Mouse (Mus musculus): ENCODE measurements around the gene Hmgb4. TPM values are rescaled to one million over a fixed set of nuclear protein-coding genes. Genes with fewer than 3 reads are reported as not detected.

Hmgb4 gene
- polyA plus RNA-seq, 1 experiment from 2014 or later: not detected

DNA sequence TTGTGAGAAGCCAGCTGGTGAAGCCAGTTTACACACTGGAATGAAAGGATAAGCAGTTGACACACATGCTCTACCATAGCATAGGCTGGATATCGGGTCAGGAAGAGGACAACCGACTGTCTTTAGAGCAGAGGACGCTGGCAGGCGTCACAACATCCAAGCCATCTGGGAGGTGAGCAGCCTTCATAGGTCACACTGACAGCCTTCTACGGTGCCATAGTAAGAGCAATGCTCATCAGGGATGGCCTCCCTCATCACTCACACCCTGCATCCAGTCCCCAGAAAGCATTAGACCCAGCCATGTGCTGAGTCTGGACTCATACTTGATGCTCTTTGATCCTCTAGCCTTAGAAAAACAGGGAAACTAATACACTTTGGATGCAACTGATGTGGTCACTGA is 3.7 kb upstream of the Hmgb4 start:
- DNase-seq (ENCODE audit: low spot score) (peak; percentile 80), ATAC-seq (peak; percentile 86)
- 55% methylated on average over 5 of the region's 5 CpGs for WGBS
- H3K4me1 ChIP-seq (ENCODE audit: insufficient read depth, low read depth, low read length): no peaks in the 10 kb centered on the region
- H3K27me3 ChIP-seq (replicated peaks; ENCODE audit: insufficient read depth, low read length): no peaks in the 10 kb centered on the region
- H3K9ac ChIP-seq (replicated peaks; ENCODE audit: low read depth): no peak overlapping the region
- H3K36me3 ChIP-seq (ENCODE audit: insufficient read depth, low read length): no peaks in the 10 kb centered on the region
- H3K9me3 ChIP-seq (ENCODE audit: low read length): no peaks in the 10 kb centered on the region
- 0 out of 2 replicates have a peak overlapping the region, but pooled peaks have one; percentile 55 for H3K27ac ChIP-seq (ENCODE audit: low read length)
- H3K4me3 ChIP-seq (ENCODE audit: low read depth, low read length): no peak overlapping the region
- TF ChIP-seq CTCF (IDR thresholded peaks at IDR 0.05): no peak
- TF ChIP-seq EP300 (IDR thresholded peaks at IDR 0.05): peak; percentile 45; the same call in 1 of the 2 replicates
- H3K4me2 ChIP-seq (replicated peaks; ENCODE audit: low read depth, low read length): no peak overlapping the region

GRCm38 (mm10) chr4:128259211-128259610 is 1.5 kb downstream of the Hmgb4 start:
- DNase-seq (ENCODE audit: low spot score): no peak
- no peaks in the 10 kb centered on the region for H3K27me3 ChIP-seq (replicated peaks; ENCODE audit: insufficient read depth, low read length)
- TF ChIP-seq CTCF (IDR thresholded peaks at IDR 0.05) (no peak), EP300 (IDR thresholded peaks at IDR 0.05) (no peak)
- no peaks in the 10 kb centered on the region for H3K36me3 ChIP-seq (ENCODE audit: insufficient read depth, low read length)
- H3K4me1 ChIP-seq (ENCODE audit: insufficient read depth, low read depth, low read length): no peaks in the 10 kb centered on the region
- WGBS: 86% methylated on average over 5 of the region's 5 CpGs
- no peak overlapping the region for H3K27ac ChIP-seq (ENCODE audit: low read length)
- H3K9me3 ChIP-seq (ENCODE audit: low read length): no peaks in the 10 kb centered on the region
- no peak overlapping the region for H3K9ac ChIP-seq (replicated peaks; ENCODE audit: low read depth)
- H3K4me2 ChIP-seq (replicated peaks; ENCODE audit: low read depth, low read length): no peak overlapping the region
- H3K4me3 ChIP-seq (ENCODE audit: low read depth, low read length): no peak overlapping the region
- no peak for ATAC-seq

GRCm38 (mm10) chr4:128248676-128249075 is 12.1 kb downstream of the Hmgb4 start:
- Histone ChIP-seq H3K4me2 (replicated peaks; ENCODE audit: low read depth, low read length) (no peak overlapping the region), H3K4me3 (ENCODE audit: low read depth, low read length) (no peak overlapping the region), H3K9ac (replicated peaks; ENCODE audit: low read depth) (no peak overlapping the region), H3K27ac (ENCODE audit: low read length) (no peak overlapping the region), H3K27me3 (replicated peaks; ENCODE audit: insufficient read depth, low read length) (no peaks in the 10 kb centered on the region), H3K4me1 (ENCODE audit: insufficient read depth, low read depth, low read length) (no peaks in the 10 kb centered on the region), H3K36me3 (ENCODE audit: insufficient read depth, low read length) (no peaks in the 10 kb centered on the region), H3K9me3 (ENCODE audit: low read length) (no peaks in the 10 kb centered on the region)
- TF ChIP-seq EP300 (IDR thresholded peaks at IDR 0.05) (no peak), CTCF (IDR thresholded peaks at IDR 0.05) (no peak)
- 11% methylated on average over 5 of the region's 5 CpGs for WGBS
- peak; percentile 36 for DNase-seq (ENCODE audit: low spot score)
- ATAC-seq: no peak

GRCm38 (mm10) chr4:128245201-128245600 is 15.6 kb downstream of the Hmgb4 start:
- H3K4me2 ChIP-seq (replicated peaks; ENCODE audit: low read depth, low read length): no peak overlapping the region
- 18% methylated on average over 2 of the region's 2 CpGs for WGBS
- no peak for DNase-seq (ENCODE audit: low spot score)
- H3K4me3 ChIP-seq (ENCODE audit: low read depth, low read length): no peak overlapping the region
- H3K4me1 ChIP-seq (ENCODE audit: insufficient read depth, low read depth, low read length): no peaks in the 10 kb centered on the region
- ATAC-seq: no peak
- no peak overlapping the region for H3K27ac ChIP-seq (ENCODE audit: low read length)
- TF ChIP-seq CTCF (IDR thresholded peaks at IDR 0.05) (no peak), EP300 (IDR thresholded peaks at IDR 0.05) (no peak)
- no peaks in the 10 kb centered on the region for H3K27me3 ChIP-seq (replicated peaks; ENCODE audit: insufficient read depth, low read length)
- no peaks in the 10 kb centered on the region for H3K36me3 ChIP-seq (ENCODE audit: insufficient read depth, low read length)
- no peak overlapping the region for H3K9ac ChIP-seq (replicated peaks; ENCODE audit: low read depth)
- H3K9me3 ChIP-seq (ENCODE audit: low read length): no peaks in the 10 kb centered on the region

- WGBS: 53% methylated on average over 2 of the region's 2 CpGs
- H3K4me3 ChIP-seq (ENCODE audit: low read depth, low read length): no peak overlapping the region
- no peaks in the 10 kb centered on the region for H3K36me3 ChIP-seq (ENCODE audit: insufficient read depth, low read length)
- no peak overlapping the region for H3K4me2 ChIP-seq (replicated peaks; ENCODE audit: low read depth, low read length)
- TF ChIP-seq EP300 (IDR thresholded peaks at IDR 0.05) (no peak), CTCF (IDR thresholded peaks at IDR 0.05) (no peak)
- no peaks in the 10 kb centered on the region for H3K9me3 ChIP-seq (ENCODE audit: low read length)
- H3K27ac ChIP-seq (ENCODE audit: low read length): no peak overlapping the region
- H3K4me1 ChIP-seq (ENCODE audit: insufficient read depth, low read depth, low read length): no peaks in the 10 kb centered on the region
- ATAC-seq (no peak), DNase-seq (ENCODE audit: low spot score) (no peak)
- no peak overlapping the region for H3K9ac ChIP-seq (replicated peaks; ENCODE audit: low read depth)
- no peaks in the 10 kb centered on the region for H3K27me3 ChIP-seq (replicated peaks; ENCODE audit: insufficient read depth, low read length)
Measured at GRCm38 (mm10) chr4:128241854-128242356, 18.9 kb downstream of the Hmgb4 start.

GRCm38 (mm10) chr4:128241075-128241853 is 19.5 kb downstream of the Hmgb4 start:
- Histone ChIP-seq H3K27me3 (replicated peaks; ENCODE audit: insufficient read depth, low read length) (no peaks in the 10 kb centered on the region), H3K9ac (replicated peaks; ENCODE audit: low read depth) (no peak overlapping the region), H3K36me3 (ENCODE audit: insufficient read depth, low read length) (no peaks in the 10 kb centered on the region), H3K27ac (ENCODE audit: low read length) (no peak overlapping the region), H3K4me2 (replicated peaks; ENCODE audit: low read depth, low read length) (no peak overlapping the region), H3K4me3 (ENCODE audit: low read depth, low read length) (no peak overlapping the region), H3K9me3 (ENCODE audit: low read length) (no peaks in the 10 kb centered on the region), H3K4me1 (ENCODE audit: insufficient read depth, low read depth, low read length) (no peaks in the 10 kb centered on the region)
- ATAC-seq: no peak
- 41% methylated on average over 19 of the region's 19 CpGs for WGBS
- DNase-seq (ENCODE audit: low spot score): no peak
- TF ChIP-seq CTCF (IDR thresholded peaks at IDR 0.05) (no peak), EP300 (IDR thresholded peaks at IDR 0.05) (no peak)
